Mouse (Mus musculus): ENCODE measurements around the gene Med10. TPM values are rescaled to one million over a fixed set of nuclear protein-coding genes. Genes with fewer than 3 reads are reported as not detected.

The Med10 gene
- 66.5 to 111 TPM (median 103 TPM) in 3 replicates for total RNA-seq (2017)

- no peak for ATAC-seq (replicated peaks; ENCODE audit: insufficient number of reproducible peaks, low FRiP score, low TSS enrichment, poor library complexity, severe bottlenecking)
Measured at GRCm38 (mm10) chr13:69802095-69802494, at the start of gene Med10. Med10 (plus strand) TSS chr13:69802395.

DNA sequence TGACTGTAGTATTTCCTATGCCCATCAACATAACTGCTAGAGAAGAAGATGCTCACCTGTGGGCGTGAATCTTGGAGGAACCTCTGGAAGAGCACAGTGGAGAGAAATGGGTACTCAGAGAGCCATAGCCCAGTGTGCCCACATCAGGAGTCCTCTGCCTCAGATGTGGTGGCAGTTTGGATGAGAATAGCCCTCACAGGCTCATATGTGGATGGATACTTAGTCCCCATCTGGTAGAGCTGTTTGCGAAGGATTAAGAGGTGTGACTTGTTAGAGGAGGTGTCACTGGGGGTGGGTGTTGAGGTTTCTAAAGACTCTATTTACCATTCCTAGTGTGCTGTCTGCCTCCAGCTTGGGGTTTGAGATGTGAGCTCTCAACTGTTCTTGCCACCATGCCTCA is 49.3 kb upstream of the Med10 start:
- ATAC-seq (replicated peaks; ENCODE audit: insufficient number of reproducible peaks, low FRiP score, low TSS enrichment, poor library complexity, severe bottlenecking), result no peak

- no peak for ATAC-seq (replicated peaks; ENCODE audit: insufficient number of reproducible peaks, low FRiP score, low TSS enrichment, poor library complexity, severe bottlenecking)
Measured at GRCm38 (mm10) chr13:69758979-69759378, 43.2 kb upstream of the Med10 start.

GRCm38 (mm10) chr13:69761393-69761792 is 40.8 kb upstream of the Med10 start:
- ATAC-seq (replicated peaks; ENCODE audit: insufficient number of reproducible peaks, low FRiP score, low TSS enrichment, poor library complexity, severe bottlenecking), result no peak

GRCm38 (mm10) chr13:69764646-69765045 is 37.5 kb upstream of the Med10 start:
- no peak for ATAC-seq (replicated peaks; ENCODE audit: insufficient number of reproducible peaks, low FRiP score, low TSS enrichment, poor library complexity, severe bottlenecking)

DNA sequence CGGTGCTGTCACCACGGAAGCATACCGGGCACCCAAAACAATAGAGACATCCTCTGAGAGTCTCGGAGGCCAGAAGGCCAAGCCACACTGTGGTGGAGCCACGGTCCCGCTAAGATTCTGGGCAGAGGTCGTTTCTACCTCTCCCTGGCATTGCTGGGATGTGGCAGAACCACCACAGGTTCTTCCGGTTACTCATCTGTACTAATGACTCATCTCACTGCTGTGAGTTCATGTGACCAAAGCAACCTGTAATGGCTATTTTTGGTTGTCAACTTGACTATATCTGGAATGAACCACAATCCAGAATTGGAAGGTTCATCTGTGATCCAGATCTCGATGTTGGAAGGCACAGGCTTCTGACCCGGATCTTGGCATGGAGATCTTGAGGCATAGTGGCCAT is 34.0 kb upstream of the Med10 start:
- ATAC-seq (replicated peaks; ENCODE audit: insufficient number of reproducible peaks, low FRiP score, low TSS enrichment, poor library complexity, severe bottlenecking), result no peak

- ATAC-seq (replicated peaks; ENCODE audit: insufficient number of reproducible peaks, low FRiP score, low TSS enrichment, poor library complexity, severe bottlenecking), result no peak
Measured at GRCm38 (mm10) chr13:69770538-69771456, 31.4 kb upstream of the Med10 start.

DNA sequence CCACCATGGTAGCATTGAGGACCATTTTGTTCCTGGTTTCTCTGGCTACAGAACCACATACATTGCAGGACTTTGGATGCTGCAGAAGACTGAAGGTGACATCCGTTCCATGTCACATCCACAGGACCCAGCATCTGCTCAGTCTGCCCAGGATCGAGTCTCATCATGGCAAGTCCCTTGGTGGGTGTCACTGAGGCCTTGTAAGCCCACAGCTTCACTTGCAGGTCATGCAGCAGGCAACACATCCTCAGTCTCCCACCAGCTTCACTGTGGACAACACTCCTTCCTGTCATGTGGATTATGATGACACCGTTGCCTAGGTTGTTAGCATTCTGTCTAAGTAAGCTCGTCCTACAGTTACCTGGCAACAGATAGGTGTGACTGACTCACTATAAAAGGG is 29.8 kb upstream of the Med10 start:
- ATAC-seq (replicated peaks; ENCODE audit: insufficient number of reproducible peaks, low FRiP score, low TSS enrichment, poor library complexity, severe bottlenecking), result no peak

- ATAC-seq (replicated peaks; ENCODE audit: insufficient number of reproducible peaks, low FRiP score, low TSS enrichment, poor library complexity, severe bottlenecking), result no peak
Measured at GRCm38 (mm10) chr13:69778221-69778620, 24.0 kb upstream of the Med10 start.

DNA sequence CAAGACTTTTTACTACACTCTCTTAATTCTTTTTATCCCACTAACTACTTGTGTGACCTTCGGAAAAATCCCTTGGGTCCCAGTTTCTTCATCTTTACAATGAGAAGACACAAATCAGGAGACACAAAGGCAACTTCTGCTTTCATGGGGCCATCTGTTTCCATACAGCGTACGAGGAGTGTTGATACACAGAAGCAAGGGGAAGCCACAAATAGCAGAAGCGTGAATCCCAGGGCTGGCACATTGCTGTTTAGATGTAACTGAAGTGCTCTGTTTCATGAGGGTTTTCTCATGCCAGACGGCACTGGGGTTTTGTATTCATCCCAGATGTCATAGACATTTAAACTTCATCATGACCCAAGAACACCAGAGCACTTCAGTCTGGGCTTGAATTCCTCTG is 13.5 kb upstream of the Med10 start:
- no peak for ATAC-seq (replicated peaks; ENCODE audit: insufficient number of reproducible peaks, low FRiP score, low TSS enrichment, poor library complexity, severe bottlenecking)

DNA sequence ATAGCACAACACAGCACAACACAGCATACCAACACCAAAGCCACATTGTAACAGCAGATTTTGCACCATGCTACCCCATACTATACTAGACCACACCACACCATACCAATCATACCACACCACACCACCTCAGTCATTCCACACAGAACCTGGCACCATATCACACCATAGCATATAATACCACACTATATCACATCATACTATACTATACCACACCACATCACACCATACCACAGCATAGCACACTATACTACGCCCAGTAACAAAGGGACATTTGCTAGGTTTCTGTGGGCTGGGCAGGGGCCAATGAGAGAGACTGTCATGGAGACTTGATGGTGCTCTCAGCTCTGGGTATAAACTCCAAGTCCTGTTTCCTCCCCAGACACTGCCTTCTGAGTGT is 10.4 kb upstream of the Med10 start:
- no peak for ATAC-seq (replicated peaks; ENCODE audit: insufficient number of reproducible peaks, low FRiP score, low TSS enrichment, poor library complexity, severe bottlenecking)

DNA sequence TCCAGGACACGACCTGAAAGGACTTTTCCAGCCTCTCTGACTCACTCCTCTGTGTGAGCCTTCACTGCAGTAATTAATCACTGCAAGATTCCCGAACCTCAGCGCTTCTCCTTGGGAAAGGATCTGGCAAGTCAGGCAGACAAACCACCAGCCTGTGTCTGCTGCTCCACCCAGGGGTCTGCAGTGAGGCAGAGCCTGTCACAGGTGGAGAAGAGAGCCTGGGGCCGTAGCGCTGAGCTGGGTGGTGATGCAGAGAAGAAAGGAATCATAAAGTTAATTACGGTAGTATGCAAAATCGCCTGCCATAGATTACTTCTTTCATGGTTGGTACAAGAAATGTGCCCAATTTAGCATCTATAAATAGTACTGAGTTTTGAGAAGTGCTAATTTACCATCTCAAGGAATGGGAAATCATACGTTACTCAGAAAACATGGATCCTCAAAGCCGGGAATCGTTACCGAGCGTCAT is 9.6 kb upstream of the Med10 start:
- ATAC-seq (replicated peaks; ENCODE audit: insufficient number of reproducible peaks, low FRiP score, low TSS enrichment, poor library complexity, severe bottlenecking), result no peak

DNA sequence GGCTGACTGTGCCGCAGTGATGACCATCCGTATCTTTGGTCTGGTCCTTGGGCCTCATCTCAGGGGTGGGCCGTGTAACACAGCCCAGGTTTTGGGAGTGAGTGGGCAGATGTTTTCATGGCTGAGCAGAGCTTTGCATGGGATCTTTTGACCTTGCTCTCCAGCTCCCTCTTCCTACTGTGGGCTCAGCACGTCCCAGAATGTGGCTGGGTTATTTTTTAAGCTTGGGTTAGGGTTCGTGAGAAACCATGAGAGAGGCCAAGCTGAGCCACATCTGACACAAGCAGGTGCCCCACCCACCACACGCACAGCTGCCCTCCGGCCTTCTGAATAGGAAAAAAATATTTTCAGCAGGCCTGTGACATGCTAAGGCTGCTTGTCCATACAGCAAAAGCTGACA is 7.4 kb upstream of the Med10 start:
- ATAC-seq (replicated peaks; ENCODE audit: insufficient number of reproducible peaks, low FRiP score, low TSS enrichment, poor library complexity, severe bottlenecking), result no peak

DNA sequence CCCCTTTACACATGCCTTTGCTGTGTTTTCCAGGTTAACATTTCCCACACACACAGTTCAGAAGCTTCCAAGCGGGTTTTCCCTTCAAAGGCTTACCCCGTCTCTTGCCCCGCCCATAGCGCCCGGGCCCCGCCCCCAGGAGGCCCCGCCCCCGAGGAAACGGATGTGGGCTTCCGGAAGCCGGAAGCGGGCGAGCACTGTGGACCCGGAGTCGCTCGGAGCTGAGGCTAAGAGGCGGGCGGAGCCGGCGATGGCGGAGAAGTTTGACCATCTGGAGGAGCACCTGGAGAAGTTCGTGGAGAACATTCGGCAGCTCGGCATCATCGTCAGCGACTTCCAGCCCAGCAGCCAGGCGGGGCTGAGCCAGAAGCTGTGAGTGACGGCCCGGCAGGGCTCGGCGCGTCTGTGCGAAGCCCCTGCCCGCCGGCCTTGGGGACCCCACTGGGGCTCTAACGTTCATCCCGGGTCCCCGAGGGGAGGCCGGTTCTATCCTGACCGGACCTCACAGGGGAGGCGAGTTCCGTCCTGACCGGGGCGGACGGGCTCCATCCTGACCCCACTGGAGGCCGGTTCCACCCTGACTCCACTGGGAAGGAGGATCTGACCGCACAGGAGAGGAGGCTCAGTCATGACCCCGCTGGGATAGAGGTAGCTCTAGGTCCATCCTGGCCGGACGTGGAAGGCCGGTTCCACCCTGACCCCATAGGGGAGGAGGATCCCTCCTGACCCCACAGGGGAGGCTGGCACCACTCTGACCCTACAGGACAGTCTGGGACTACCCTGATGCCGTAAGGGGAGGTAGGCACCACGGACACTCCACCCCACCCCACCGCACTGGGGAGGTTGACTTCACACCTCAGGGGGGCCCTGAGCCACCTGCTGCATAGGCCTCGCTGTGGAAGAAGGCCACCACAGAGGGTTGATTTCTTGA is 7.8 kb downstream of the Med10 start:
- ATAC-seq (replicated peaks; ENCODE audit: insufficient number of reproducible peaks, low FRiP score, low TSS enrichment, poor library complexity, severe bottlenecking), result peak; percentile 75

DNA sequence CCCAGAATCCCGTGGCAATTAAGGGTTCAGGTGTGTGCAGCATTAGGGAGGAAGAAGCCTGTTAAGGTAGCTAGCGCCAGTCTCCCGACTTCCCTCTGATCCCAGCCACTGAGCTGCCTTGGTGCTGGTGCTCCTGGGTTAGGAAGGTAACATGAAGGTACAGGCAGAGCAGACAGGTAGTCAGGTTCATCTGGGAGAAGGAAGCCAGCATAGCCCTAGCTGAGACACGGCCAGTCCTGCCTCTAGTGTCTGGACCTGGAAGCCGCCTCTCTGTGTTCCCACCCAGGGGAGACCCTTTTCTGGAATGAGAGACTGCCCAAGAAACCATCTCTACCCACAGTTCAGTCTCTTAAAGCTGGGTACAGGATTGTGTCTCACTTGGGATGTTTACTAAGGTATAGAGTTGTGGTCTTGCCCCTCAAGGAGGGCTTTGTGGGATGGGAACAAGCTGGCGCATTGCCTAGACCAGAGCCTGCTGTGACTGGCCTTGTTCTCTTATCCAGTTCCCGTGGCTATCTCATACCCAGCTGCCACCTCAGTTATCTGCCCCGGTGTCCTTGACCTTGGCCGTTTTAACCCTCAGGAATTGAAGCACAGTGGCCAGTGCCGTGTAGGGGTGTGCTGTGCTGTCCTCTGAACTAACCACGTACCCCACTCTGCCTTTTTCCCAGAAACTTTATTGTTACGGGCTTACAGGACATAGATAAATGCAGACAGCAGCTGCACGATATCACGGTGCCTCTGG is 8.9 kb downstream of the Med10 start:
- no peak for ATAC-seq (replicated peaks; ENCODE audit: insufficient number of reproducible peaks, low FRiP score, low TSS enrichment, poor library complexity, severe bottlenecking)

DNA sequence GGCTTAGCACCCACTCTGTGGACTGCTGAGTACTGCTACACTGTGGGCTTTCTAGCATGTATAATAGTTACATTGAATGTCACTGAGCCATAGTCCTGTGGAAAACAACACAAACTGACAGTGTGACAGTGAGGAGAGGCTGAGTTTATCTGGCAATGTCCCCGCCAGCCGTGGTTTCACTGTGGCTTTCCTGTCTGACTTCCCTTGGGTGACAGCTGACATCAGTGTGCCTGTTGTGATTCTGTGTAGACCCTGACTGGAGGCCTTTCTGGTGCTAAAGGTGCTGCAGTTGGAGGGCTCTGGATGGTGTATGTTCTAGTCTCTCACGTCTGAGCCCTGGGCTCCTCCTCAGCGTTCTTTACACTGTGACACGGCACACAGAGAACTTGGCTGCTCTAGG is 11.7 kb downstream of the Med10 start:
- no peak for ATAC-seq (replicated peaks; ENCODE audit: insufficient number of reproducible peaks, low FRiP score, low TSS enrichment, poor library complexity, severe bottlenecking)

DNA sequence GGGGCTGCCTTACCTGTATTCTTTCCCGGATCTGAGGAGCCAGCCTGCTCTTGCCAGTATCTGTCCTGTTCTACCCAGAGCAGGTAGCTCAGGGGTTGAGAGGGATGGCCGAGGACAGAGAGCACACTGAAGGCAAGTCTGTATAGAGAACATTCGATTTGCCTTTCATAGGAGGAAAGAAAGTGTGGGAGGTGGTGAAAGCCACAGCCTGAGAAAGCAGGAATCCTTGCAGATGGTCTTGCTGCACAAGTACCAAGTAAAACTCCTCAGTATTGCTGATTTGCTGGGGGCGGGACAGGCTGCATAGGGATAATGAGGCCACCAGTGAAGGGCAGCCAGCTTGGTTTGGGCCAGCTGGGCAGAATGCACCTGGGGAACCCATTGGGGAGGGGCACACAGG is 16.1 kb downstream of the Med10 start:
- no peak for ATAC-seq (replicated peaks; ENCODE audit: insufficient number of reproducible peaks, low FRiP score, low TSS enrichment, poor library complexity, severe bottlenecking)

DNA sequence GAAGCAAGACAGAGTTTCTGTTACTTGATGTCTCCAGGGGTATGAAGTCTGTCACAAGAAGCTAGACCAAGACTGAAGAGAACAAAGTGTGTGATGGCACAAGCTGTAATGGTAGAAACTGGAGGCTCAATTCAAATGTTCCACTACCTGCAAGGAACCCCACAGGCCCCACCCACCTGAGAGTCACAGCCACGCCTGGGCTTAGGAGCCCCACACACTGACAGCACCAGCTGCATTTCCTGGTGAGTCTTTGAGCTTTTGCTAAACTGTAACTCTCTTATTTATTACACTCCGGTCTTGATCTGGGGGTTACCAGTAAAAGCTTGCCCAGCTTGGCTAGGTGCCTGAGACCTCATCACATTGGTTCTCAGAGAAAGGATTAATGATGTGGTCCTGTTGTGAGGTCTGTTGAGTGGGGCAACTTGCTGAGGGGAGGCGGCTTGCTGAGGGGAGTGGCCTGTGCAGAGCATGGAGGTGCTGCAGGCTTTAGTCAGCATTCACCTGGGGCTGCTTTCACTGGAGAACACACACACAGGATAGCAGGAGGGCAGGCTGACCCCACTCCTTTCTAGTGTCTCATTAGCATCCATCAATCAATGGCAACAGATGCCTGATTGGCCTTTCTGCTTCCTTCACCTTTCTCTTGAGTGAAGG is 19.1 kb downstream of the Med10 start:
- no peak for ATAC-seq (replicated peaks; ENCODE audit: insufficient number of reproducible peaks, low FRiP score, low TSS enrichment, poor library complexity, severe bottlenecking)

Measured in monocyte, adult 5-6 weeks (primary cell).